Mouse (Mus musculus) kidney, embryonic 16.5 days (tissue): ENCODE measurements around the gene Bmt2. TPM values are rescaled to one million over a fixed set of nuclear protein-coding genes. Genes with fewer than 3 reads are reported as not detected.

Experiments
- ATAC-seq: fragments of 200-750 bp; cut with Nextera tagmentation; 2 replicates; pipeline ENCODE4 v1.8.0; 2017; ENCODE audit warnings: moderate TSS enrichment; ENCODE audit not compliant: low FRiP score, low TSS enrichment
- H3K27ac ChIP-seq: fragments of 300-500 bp; sonication (generic); 2 replicates; pipeline ENCODE4 v1.5.1; 2014; ENCODE audit warnings: low read length
- H3K27me3 ChIP-seq: fragments of 300-500 bp; sonication (generic); 2 replicates; pipeline ENCODE4 v1.6.1; 2014; ENCODE audit warnings: low read length, control low read depth, mixed read lengths; ENCODE audit not compliant: insufficient read depth
- H3K36me3 ChIP-seq: fragments of 300-500 bp; sonication (generic); 2 replicates; pipeline ENCODE4 v1.6.1; 2014; ENCODE audit warnings: low read length, control low read depth, mixed read lengths; ENCODE audit not compliant: insufficient read depth
- H3K4me1 ChIP-seq: fragments of 300-500 bp; sonication (generic); 2 replicates; pipeline ENCODE4 v1.6.1; 2014; ENCODE audit warnings: low read length, control low read depth, mixed read lengths; ENCODE audit not compliant: insufficient read depth
- H3K4me2 ChIP-seq: fragments of 300-500 bp; sonication (generic); replicated peaks from 2 replicates; pipeline ENCODE4 v1.6.1; 2014; ENCODE audit warnings: low read depth, low read length
- H3K4me3 ChIP-seq: fragments of 300-500 bp; sonication (generic); 2 replicates; pipeline ENCODE4 v1.5.1; 2014; ENCODE audit warnings: mild to moderate bottlenecking, low read length
- H3K9ac ChIP-seq: fragments of 300-500 bp; sonication (generic); replicated peaks from 2 replicates; pipeline ENCODE4 v1.6.1; 2014; ENCODE audit warnings: low read length
- H3K9me3 ChIP-seq: fragments of 300-500 bp; sonication (generic); 2 replicates; pipeline ENCODE4 v1.6.1; 2016; ENCODE audit warnings: low read length, control low read depth
- WGBS: fragments of 180-500 bp; shearing (Covaris S2); extraction: QIAGEN DNeasy Blood & Tissue Kit; methylation state at CpG from one replicate; pipeline ENCODE4 v1.1.7; 2014; 5-methylcytosine and 5-hydroxymethylcytosine counted together
- polyA plus RNA-seq: library from polyadenylated mRNA; unstranded; fragments of >200 nt; fragmentation: Nextera tagmentation; extraction: Ambion mirVana; gene quantifications from 2 replicates; pipeline ENCODE4 v1.2.1, GENCODE M21; 2015

The Bmt2 gene
- polyA plus RNA-seq, 1 experiment from 2014 or later = 18.9 TPM

DNA sequence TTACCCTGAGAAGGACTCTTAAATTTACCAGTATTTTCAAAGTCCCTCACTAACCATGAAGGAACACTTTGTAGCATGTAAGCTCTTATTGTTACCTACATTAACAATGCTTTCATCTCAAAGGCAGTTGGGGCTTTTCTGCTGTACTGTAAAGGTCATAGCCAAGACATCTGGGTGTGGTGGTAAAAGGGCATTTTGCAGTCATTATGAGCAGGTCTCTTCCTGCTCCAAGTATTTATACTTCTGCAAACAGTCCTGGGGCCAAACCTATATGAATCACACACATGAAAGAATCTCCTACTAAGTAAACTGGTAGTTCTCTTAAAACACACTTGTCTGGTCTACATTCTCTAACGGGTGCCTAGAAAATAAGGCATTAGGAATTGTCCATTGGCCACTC lies 95.7 kb downstream of the Bmt2 start:
- H3K36me3 ChIP-seq = peaks cover 27% of the 10 kb centered on the region
- no peaks in the 10 kb centered on the region for H3K27me3 ChIP-seq
- no peak overlapping the region for H3K27ac ChIP-seq
- H3K4me3 ChIP-seq = no peak overlapping the region
- H3K9me3 ChIP-seq = no peaks in the 10 kb centered on the region
- H3K9ac ChIP-seq = no peak overlapping the region
- no peak overlapping the region for H3K4me2 ChIP-seq
- H3K4me1 ChIP-seq = no peaks in the 10 kb centered on the region
- 97% methylated on average over 1 of the region's 1 CpGs for WGBS
- ATAC-seq = no peak

Other genes with a start within 250 kb of the Bmt2 start
- gene Tmem168, start 69.9 kb downstream of the Bmt2 start, polyA plus RNA-seq = 44.0 and 44.8 TPM in 2 replicates
- gene Gpr85, start 162.0 kb upstream of the Bmt2 start, polyA plus RNA-seq = 1.3 and 1.7 TPM in 2 replicates
- 98.8 and 101 TPM in 2 replicates for gene 2610001J05Rik, start 193.6 kb upstream of the Bmt2 start, polyA plus RNA-seq